Mouse (Mus musculus) bone marrow macrophage, adult 2 months (primary cell): Measurements from ENCODE around the gene Mrpl12. TPM values are rescaled to one million over a fixed set of nuclear protein-coding genes. Genes with fewer than 3 reads are reported as not detected.
"Not testable (repeated sequence)": the region's sequence is repeated elsewhere in the genome, so short reads cannot be mapped to it uniquely, and the experiment has no call there.

ENCODE experiments used
- H3K27ac ChIP-seq: 2 replicates; pipeline ENCODE4 v1.5.1; 2012; ENCODE audit warnings: low read depth, low read length; ENCODE audit not compliant: insufficient read depth
- H3K4me1 ChIP-seq: 2 replicates; pipeline ENCODE4 v1.6.1; 2012; ENCODE audit warnings: low read length; ENCODE audit not compliant: control insufficient read depth, insufficient read depth
- H3K4me3 ChIP-seq: 2 replicates; pipeline ENCODE4 v1.5.1; 2012; ENCODE audit warnings: mild to moderate bottlenecking, low read length, moderate library complexity; ENCODE audit not compliant: insufficient read depth
- CTCF ChIP-seq: IDR thresholded peaks from 2 replicates; pipeline ENCODE4 v1.5.1; 2012; ENCODE audit warnings: low read depth, mild to moderate bottlenecking, low read length, moderate library complexity
- POLR2A ChIP-seq: IDR thresholded peaks from 2 replicates; pipeline ENCODE4 v1.6.1; 2012; ENCODE audit warnings: mild to moderate bottlenecking, low read depth, low read length, borderline replicate concordance
- polyA plus RNA-seq: library from polyadenylated mRNA; stranded (reverse); fragments of >200 nt; gene quantifications from 2 replicates; pipeline ENCODE4 v1.2.4, GENCODE M21; 2012; ENCODE audit not compliant: missing spikeins, insufficient read depth, insufficient read length

The Mrpl12 gene
- polyA plus RNA-seq, 1 experiment, result 43.3 TPM

DNA sequence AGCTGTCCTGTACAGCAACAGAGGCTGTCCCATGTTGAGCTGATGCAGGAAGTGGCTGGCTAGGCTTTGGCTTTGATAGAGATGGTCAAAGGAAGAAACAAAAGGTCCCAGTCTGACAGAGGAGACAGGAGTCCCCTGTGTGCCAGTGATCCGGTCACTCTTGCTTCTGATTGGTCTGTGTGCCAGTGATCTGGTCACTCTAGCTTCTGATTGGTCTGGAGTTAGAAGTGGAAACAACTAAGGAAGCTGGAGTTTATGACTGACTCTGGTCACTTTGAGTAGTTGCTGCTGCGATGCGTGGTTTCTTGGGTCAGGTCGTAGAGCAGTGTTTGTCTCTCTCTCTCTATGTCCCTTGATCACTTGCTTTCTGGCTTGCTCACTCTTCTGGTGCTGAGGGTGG, 17.3 kb downstream of the Mrpl12 start:
- Histone ChIP-seq H3K4me1 (peaks cover 7% of the 10 kb centered on the region; the same call in 1 of the 2 replicates), H3K27ac (no peak overlapping the region), H3K4me3 (no peak overlapping the region)
- no peak for TF ChIP-seq POLR2A
- no peak for TF ChIP-seq CTCF

DNA sequence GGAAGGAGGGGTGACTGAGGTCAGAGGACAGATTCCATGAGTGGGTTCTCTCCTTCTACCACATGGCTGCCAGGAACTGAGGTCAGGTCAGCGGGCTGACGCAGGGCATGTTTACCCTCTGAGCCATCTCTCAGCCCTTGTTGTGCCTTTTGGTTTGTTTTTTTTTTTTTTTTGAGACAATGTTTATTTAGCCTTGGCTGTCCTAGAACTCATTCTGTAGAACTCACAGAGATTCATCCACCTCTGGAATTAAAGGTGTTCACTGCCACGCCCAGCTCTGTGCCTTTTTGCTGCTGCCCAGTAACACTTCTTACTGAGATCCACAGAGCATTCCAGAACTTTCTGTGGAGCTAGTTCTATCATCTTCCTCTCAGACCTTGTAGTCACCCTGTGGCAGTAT, 21.2 kb downstream of the Mrpl12 start:
- H3K4me3 ChIP-seq, result no peak overlapping the region
- peaks cover 7% of the 10 kb centered on the region for H3K4me1 ChIP-seq
- TF ChIP-seq POLR2A (no peak), CTCF (no peak)
- H3K27ac ChIP-seq, result no peak overlapping the region

DNA sequence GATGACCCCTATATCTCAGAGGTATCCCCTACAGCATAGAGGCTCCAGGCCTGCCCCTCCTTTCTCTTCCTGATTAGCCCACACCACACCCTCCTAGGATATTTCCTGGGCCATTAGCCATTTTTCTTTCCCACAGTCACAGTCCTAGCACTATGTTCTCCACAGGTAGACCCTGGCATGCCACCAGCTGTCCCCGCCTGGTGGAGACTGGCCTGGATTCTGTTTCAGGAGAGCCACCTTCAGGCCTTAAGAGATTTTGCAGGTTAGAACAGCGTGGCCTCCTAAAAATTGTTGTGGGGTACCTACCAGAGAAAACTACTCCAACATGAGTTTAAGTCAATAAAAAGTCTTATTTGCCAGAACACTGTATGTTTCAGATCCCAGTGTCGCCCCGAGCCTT, 22.5 kb downstream of the Mrpl12 start:
- TF ChIP-seq POLR2A (no peak), CTCF (no peak)
- Histone ChIP-seq H3K4me1 (peaks cover 9% of the 10 kb centered on the region), H3K27ac (no peak overlapping the region), H3K4me3 (no peak overlapping the region)

DNA sequence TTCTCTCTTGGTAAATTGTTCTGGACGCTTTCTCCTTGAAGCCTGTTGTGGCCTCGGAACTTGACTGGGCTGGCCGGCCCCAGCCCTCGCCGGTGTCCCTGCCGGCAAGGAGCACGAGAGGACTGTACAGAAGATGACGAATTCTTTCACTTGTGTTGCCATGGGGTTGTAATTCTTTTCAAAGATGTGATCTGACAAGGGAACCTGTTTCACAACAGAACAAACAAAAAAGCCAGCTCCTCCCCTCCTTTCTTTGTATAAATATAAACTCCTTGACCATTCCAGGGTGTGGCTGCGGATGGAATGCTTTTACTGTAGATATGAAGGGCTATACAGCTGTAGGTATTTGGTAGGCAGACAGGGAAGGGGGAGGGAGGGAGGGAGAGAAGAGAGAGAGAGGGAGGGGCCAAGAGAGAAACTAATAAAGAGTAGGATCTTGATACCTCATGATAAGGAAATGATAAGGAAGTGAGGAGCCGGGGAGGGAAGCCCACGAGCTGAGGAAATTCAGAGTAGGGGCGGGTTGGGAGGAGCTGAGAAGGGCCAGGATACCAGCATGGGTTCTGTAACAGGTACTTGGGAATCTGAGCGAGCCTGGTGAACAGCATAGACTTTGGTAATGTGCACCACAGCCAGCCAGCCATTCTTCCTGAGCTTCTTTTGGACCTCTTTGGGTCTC, 23.3 kb downstream of the Mrpl12 start:
- H3K27ac ChIP-seq, result no peak overlapping the region
- TF ChIP-seq POLR2A, result no peak
- no peak for TF ChIP-seq CTCF
- H3K4me3 ChIP-seq, result no peak overlapping the region
- peaks cover 9% of the 10 kb centered on the region for H3K4me1 ChIP-seq

DNA sequence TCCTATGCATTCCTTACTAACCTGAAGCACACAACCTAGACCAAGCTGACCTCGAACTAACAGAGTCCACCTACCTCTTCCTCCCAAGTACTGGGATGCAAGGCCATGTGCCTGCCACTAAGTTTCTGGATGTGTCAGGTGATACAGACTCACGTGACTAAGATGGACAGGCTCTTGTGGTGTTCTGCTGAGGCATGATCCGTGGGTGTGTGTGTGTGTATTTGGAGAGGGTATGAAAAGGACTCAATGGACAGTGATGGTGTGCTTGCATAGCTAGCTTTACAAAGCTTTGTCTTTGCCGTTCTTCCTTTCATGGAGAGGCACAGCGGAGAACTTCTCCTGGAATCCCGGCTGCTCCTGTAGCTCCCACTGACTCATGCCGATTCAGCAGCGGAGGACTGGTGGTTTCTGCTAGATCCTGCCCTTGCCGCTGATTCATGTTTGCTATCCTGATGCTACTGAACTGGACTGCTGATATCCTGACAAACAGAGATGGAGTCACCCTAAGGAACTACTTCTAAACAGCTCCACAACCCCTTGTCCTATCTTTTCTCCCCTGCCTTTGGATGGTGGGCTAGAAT, 24.0 kb downstream of the Mrpl12 start:
- H3K4me1 ChIP-seq, result peaks cover 9% of the 10 kb centered on the region

DNA sequence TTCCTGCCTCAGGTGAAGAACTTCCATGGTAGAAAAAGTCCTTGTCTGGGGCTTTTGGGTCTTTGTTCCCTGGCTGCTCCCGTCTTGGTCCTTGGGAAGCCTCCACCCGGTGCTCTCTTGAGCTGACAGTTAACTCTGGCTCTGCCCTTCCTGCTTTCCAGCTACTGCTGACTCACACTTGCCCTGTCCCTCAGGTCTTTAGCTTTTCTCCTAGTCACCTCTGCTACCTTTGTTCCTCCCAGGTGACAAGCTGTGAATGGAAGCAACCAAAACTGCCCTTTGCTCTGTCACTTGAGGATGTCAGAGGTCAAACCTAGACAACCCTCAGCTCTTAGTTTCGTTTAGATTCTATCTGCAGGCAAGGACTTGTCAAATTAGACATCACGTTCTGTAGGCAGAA, 25.5 kb downstream of the Mrpl12 start:
- no peak overlapping the region for H3K27ac ChIP-seq
- H3K4me3 ChIP-seq, result no peak overlapping the region
- H3K4me1 ChIP-seq, result peaks cover 9% of the 10 kb centered on the region
- TF ChIP-seq POLR2A (no peak), CTCF (no peak)

More for the DNA sequence above, 24.0 kb downstream of the Mrpl12 start:
- TF ChIP-seq CTCF, result no peak
- TF ChIP-seq POLR2A, result no peak
- H3K27ac ChIP-seq, result no peak overlapping the region
- no peak overlapping the region for H3K4me3 ChIP-seq

DNA sequence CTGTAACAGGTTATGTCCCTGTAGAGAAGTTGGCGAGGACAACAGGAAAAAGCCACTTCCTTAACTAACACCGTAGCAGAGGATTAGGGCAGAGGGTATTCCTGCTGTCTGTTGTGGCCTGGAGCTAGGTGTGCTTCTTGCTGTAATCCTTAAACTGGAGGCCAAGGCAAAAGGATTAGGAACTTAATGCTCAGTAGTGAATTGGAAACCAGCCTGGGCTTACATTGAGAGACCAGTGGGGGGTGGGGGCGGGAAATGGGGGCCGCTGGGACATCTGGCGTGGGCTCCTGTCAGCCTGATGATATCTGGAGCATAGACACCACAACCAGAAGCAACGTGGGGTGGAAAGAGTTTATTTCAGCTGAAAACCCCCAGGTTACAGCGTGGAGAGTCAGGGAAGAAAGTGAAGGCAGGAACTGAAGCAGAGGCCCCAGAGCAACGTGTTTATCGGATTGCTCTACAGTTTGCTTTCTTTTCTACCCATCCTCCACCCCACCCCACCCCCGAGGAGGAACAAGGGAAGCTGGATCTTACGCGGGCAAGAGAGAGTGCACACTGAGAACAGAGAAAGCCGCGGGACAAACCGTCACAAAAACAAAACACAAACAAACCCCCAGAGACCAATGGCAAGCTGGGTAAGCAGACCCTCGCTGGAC, 26.1 kb downstream of the Mrpl12 start:
- no peak for TF ChIP-seq POLR2A
- no peak for TF ChIP-seq CTCF
- Histone ChIP-seq H3K4me1 (peaks cover 9% of the 10 kb centered on the region), H3K4me3 (peak overlapping the region; percentile 49), H3K27ac (peak overlapping the region; percentile 64)

DNA sequence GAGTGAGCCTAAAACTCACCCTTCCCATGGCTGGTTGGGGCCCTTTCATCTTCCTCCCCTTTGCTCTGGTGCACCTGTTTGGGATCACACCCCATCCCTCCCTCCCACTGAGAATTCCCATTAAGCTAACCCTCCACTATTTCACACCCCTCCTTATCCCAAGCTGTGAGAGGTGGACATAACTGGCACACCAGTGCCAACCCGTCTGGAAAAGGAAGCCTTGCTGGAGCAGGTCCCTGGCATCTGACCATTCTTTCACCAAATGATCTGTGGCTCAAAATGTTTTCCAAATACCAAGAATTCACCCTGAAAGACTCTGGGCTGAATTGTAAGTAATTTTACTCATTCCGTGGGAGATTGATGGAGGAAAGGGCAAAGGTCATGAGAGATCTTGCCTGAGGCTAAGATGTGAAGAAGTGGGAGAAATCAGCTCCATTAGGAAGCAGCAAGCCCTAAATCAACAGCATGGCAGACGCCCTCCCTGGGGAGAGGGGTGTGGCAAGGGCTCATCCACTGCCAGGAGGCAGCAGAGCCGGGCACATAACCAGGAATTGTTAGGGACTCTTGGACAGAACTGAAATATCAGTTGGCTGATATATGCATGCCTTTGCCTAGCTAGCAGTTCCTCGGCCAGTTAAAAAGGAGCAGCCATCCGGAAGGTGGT, 28.5 kb downstream of the Mrpl12 start:
- H3K27ac ChIP-seq, result no peak overlapping the region
- TF ChIP-seq CTCF (no peak), POLR2A (no peak)
- H3K4me1 ChIP-seq, result peaks cover 9% of the 10 kb centered on the region
- H3K4me3 ChIP-seq, result no peak overlapping the region

DNA sequence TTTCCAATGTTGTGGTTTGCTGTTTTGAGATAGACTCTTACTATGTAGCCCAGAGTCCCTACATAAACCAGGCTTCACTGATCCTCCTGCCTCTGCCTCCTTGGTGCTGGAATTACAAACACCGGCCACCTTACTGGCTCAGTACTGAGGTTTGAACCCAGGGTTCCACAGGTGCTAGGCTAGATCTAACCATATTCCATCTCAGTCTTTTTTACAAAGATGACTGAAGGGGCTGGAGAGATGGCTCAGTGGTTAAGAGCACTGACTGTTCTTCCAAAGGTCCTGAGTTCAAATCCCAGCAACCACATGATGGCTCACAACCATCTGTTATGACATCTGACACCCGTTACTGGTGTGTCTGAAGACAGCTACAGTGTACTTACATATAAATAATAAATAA, 29.8 kb downstream of the Mrpl12 start:
- H3K27ac ChIP-seq, H3K4me3 ChIP-seq: not testable (repeated sequence)
- H3K4me1 ChIP-seq, result peaks cover 18% of the 10 kb centered on the region

DNA sequence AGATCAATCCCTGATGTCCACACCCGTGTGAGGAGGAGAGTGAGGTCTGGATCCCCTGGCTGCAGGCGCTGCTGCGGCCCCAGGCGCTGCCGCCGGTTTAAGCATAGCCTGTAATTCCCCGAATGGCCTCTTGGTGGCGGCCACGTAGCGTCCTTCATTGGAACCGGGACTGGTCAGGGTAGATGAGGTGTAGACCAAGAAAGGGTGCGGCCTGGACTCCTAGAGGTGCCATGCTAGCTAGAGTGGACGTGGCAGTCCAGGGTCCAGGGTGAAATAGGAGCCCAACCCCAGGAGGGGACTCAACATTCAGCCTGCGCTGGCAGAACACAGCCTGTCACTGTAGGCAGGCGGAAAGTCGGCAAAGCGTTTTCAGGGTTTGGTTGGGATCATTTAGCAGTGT, 31.2 kb downstream of the Mrpl12 start:
- H3K27ac ChIP-seq, result no peak overlapping the region
- no peak overlapping the region for H3K4me3 ChIP-seq
- TF ChIP-seq CTCF, result peak; percentile 76
- TF ChIP-seq POLR2A, result no peak
- peaks cover 22% of the 10 kb centered on the region for H3K4me1 ChIP-seq
